Mouse (Mus musculus): ENCODE measurements at regions not wholly inside any gene's neighbourhood (a gene's known extent, or its start where the extent isn't known, plus 50 kb on each side); places are given as distances from the start of the nearest gene placed in this dataset.

DNA sequence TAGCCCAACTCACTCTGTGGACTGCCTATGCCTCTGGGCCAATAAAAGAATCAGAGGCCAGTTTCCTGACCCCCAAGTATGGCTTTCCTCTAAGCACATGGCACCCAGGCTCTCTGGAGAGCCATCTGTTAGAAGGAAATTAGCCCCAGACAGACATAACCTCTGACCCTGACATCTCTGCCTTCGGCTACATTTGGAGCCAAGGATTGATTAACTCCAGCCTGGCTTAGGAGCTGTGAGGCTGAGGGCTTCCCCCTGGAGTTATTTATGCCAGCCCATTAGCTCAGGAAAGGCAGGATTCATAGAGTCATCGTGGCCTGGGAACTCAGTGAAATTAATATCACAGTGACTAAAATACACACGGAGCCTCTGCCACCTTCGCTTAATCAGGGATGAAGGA lies 137.5 kb downstream of the Wscd1 start:
- DNase-seq (ENCODE audit: low read depth, low spot score) = no peak

DNA sequence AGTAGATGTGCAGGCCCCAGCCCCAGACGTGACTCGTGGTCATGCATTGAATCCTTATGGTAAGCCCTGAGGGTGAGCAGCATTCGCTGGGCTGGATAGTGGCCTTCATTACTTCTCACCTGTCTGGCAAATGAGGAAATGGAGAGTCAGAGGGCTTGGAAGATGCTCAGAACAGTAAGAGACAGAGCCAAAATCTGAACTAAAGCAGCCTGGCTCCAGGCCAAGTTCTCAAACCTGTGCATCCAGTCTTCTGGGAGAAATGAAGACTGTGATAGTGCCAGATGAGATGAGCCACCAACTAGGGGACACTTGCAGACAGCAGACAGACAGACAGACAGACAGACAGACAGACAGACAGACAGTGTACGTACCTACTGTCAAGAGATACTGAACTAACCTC lies 137.1 kb downstream of the Wscd1 start:
- no peak for DNase-seq (ENCODE audit: low read depth, low spot score)

DNA sequence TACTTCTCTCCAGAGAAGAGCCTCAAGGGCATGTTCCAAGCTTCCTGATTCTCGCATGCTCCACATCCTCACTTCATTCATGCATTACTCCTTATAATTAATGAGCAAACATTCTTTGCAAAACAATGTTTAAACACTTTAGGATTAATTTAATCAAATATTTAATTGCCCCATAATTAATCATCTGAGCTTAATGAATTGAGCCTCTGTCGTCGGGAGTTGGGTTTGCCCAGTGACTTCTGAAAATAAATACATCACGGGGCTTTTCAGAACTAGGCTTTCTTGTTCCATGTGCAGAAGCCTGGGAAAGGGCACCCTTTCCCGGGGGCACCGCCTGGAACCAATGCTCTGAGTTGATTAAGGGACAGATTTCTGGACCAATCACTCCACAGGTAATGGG lies 135.1 kb downstream of the Wscd1 start:
- DNase-seq (ENCODE audit: low read depth, low spot score) = no peak

DNA sequence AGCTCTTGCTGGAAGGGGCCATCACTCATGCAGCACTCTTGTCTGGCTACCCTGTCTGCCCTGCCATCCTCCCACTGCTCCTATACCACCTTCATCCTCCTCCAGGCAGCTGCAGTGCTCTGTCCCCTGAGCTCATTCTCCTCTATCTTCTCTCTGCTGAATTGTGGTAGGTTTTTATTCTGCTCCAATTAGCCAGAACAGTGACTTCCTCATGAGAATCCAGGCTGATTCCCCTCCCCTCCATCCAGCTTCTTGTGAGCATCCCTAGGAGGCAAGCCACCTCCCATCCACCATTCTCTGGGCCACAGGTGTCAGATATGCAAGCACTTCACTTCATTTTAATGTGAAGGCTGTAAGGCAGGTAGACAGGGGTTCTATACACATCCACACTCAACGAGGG lies 132.1 kb downstream of the Wscd1 start:
- DNase-seq (ENCODE audit: low read depth, low spot score) = no peak

DNA sequence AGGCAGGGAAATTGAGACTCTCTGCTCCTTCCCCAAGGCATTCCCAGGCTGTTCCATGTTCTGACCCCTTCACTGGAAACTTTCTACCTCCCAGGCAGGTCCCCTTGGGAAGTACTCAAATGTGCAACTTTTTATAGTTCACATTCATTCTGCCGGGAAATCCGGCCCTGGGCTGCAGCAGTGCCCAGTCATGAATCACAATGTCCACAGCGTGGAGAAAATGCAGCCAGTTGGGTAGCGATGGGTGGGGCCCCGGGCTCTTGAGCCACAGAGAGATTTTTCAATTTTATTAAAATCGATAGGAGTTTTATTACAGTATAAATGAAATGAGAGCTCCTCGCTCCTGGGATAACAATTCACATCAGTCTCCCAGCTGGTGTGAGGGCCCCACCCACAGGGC lies 121.6 kb downstream of the Wscd1 start:
- no peak for DNase-seq (ENCODE audit: low read depth, low spot score)

DNA sequence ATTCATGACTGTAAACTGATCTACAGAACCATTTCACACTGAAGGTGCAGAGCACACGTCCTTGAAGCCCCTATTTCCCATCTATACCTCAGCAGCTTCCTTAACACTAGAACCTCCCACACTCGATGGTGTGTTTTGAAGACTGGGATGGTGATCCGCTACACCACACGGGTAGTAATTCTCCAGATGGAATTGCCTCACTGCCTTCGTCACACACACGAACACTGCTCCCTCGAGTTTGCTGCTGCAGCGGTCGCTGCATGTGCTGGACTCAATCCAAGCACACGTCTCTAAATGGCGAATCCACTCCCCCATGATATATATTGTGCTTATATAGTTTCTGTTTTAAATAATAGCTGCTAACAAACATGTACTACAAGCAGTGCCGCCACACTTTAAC lies 117.0 kb downstream of the Wscd1 start:
- no peak for DNase-seq (ENCODE audit: low read depth, low spot score)

DNA sequence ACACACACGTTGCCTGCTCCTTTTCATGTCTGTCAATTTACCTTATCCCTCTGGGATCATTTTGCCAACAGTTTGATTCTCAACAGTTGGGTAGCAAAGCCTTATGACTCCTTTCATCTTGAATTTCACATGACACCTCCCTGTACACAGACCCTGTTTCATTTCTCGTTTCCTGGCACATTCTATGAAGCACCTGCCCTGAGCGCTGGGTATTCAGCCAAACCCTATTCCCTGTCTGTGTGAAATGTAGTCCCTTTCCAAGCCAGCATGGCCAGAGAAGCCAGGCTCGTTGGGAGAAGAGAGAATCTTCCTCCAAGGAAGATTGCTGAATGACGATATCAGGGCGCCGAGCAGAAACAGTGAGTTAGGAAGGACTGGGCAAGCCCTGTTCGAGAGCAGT lies 108.2 kb downstream of the Wscd1 start:
- DNase-seq (ENCODE audit: low read depth, low spot score) = no peak

DNA sequence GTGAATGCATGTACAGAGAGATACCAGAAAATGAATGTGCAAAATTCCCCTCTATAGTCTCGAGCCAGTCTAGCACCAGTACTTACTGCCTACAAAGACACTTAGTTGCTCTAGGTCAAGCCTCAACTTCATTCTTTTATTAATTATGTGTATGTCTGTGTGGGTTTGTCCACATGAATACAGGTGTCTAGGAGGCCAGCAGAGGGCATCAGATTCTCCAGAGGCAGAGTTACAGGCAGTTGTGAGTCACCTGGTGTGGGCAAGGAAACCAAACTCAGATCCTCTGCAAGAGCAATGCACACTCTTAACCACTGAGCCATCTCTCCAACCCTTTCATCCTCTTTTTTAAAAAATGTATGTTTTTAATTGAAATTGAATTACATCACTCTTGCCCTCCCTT lies 105.8 kb downstream of the Wscd1 start:
- no peak for DNase-seq (ENCODE audit: low read depth, low spot score)

DNA sequence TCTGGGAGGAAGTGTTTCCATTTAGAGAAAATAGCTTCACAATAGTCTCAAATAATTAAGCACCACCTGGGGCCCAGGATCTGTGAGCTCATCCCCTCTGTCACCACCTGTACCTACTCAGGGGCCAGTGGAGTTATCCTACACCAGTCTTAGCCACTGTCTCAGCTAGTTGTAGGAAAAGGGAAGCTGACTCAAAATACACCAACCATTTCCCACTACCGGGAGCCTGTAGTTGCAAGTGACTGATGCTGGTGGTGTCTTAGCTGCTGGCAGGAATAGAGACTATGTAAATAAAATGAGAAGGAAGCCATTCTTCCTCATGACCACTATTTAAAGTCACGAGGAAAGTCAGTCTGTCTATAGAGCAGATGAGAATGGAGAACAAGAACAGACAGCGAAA lies 105.3 kb downstream of the Wscd1 start:
- DNase-seq (ENCODE audit: low read depth, low spot score) = no peak

DNA sequence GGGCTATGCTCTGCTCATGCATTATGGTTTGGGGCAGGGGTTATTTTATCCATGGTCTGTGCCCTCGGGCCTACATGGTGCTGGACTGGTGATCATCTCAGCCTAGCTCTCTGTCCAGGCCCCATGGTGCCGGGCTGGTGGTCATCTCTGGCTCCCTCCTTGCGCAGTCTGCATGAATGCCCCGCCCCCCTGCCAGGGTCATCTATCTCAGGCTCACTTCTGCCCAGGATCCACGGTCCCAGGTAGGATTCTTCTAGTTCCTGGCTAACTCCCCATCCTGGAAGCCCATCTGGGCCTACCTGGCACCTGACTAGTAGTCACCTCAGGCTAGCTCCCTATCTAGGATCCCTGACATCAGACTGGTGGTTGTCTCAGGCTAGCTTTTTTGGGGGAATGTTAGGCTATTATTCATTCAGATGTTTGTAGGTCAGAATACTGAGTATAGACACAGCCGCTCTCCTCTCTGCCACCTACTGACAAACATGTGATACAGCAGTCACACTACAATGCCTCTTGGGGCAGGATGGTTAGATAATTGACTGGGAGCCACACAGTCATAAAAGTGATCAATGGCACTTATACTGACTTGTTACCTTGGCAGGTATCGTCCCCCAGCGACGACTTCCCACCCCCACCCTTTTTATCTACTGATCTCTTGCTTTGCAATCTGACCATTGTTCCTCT lies 98.1 kb downstream of the Wscd1 start:
- DNase-seq (ENCODE audit: low read depth, low spot score) = peak; percentile 52

DNA sequence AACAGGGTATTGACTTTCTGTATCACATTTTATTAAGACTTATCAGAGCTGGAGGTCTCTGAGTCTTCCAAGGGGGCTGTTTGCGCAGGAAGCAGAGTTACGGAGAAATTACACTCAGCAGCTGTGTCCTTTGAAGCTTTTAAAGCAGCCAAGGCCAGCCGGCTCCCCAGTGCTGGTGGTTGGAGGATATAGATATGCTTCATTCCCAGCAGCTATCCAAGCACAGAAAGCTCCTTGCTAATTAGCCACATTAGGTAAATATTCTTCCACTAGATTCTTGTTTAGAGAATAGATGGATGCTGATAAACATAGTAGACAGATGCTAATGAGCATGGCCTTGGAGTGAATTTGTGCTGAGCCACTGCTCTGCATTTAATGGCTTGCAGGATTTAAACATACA lies 96.8 kb downstream of the Wscd1 start:
- no peak for DNase-seq (ENCODE audit: low read depth, low spot score)

DNA sequence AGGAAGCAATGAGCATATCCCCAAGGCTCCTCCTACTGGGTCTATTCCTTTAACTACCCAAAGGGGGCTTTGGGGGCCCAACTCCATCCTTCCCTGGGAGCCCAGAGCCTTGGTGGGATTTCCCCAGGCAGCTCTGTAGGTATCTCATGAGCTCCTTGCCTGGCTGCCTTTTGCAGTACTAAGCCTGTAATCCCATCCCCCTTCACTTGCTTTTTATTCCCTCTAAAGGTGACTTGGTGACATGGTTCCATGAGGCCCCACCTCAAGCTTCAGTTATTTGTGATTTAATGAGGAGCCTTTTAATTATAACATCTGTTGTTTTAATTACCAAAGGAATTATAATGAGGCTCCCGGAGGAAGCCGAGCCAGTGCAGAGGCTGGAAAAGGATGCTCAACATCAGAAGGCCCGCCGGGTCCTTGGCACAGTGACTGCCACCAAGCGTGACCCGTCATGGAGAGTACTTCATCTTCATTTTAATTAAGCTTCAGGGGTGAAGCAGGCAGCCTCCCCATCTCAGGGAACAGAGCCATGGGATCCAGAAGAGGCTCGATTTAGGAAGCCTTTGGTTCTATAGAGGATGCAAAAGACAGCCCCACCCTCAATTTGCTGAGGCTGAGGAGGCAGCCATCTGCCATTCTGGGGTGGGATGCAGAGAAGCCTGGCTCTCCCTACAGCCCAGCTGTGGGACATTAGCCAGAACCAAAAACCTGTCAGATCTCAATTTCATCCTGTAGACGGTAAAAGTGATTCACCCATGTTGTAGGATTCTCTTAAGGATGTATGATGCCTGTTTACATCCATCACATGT lies 91.1 kb downstream of the Wscd1 start:
- no peak for DNase-seq (ENCODE audit: low read depth, low spot score)

Measured in ES-CJ7 (cell line).